Mouse (Mus musculus) spleen, adult 2 months (tissue): ENCODE measurements around the gene Gnaq.

Experiments
- CTCF ChIP-seq: fragments of 200-500 bp; IDR thresholded peaks from 2 replicates; pipeline ENCODE4 v1.5.1; 2011; ENCODE audit warnings: mild to moderate bottlenecking, inconsistent platforms; ENCODE audit not compliant: insufficient read depth, insufficient read length, insufficient replicate concordance; ENCODE audit errors: extremely low read depth
- POLR2A ChIP-seq: fragments of 200-500 bp; IDR thresholded peaks from 2 replicates; pipeline ENCODE4 v1.6.1; 2011; ENCODE audit warnings: low read depth, low read length, inconsistent platforms

GRCm38 (mm10) chr19:16309031-16309430 lies 176.4 kb downstream of the Gnaq start:
- TF ChIP-seq CTCF (no peak), POLR2A (no peak)
